Mouse (Mus musculus) CH12.LX (cell line): Measurements from ENCODE around the gene Tmem150c.

Experiments
- EP300 ChIP-seq: IDR thresholded peaks from 2 replicates; pipeline ENCODE4 v1.6.1; 2011; ENCODE audit warnings: low read length, improper control_type of control experiment
- GABPA ChIP-seq: IDR thresholded peaks from 2 replicates; pipeline ENCODE4 v1.6.1; 2012; ENCODE audit warnings: low read depth, low read length, improper control_type of control experiment, inconsistent platforms; ENCODE audit not compliant: insufficient replicate concordance
- MYC ChIP-seq: IDR thresholded peaks from 2 replicates; pipeline ENCODE4 v1.6.1; 2011; ENCODE audit warnings: low read depth, mild to moderate bottlenecking, improper control_type of control experiment, low read length

GRCm38 (mm10) chr5:100044621-100045020 lies 115.0 kb downstream of the Tmem150c start:
- TF ChIP-seq GABPA, result no peak
- TF ChIP-seq EP300, result no peak
- TF ChIP-seq MYC, result no peak
